Mouse (Mus musculus): ENCODE measurements at regions not wholly inside any gene's neighbourhood (a gene's known extent, or its start where the extent isn't known, plus 50 kb on each side); places are given as distances from the start of the nearest gene placed in this dataset.
"Not testable (repeated sequence)": the region's sequence is repeated elsewhere in the genome, so short reads cannot be mapped to it uniquely, and the experiment has no call there.

GRCm38 (mm10) chr12:3101963-3102362 lies 207.8 kb downstream of the Rab10 start:
- H3K4me3 ChIP-seq; H3K9me3 ChIP-seq; H3K27ac ChIP-seq; H3K36me3 ChIP-seq (replicated peaks); H3K4me1 ChIP-seq; H3K27me3 ChIP-seq (ENCODE audit: poor library complexity, severe bottlenecking); DNase-seq (ENCODE audit: extremely low spot score, low spot score): not testable (repeated sequence)
- 68% methylated on average over 5 of the region's 5 CpGs for WGBS

DNA sequence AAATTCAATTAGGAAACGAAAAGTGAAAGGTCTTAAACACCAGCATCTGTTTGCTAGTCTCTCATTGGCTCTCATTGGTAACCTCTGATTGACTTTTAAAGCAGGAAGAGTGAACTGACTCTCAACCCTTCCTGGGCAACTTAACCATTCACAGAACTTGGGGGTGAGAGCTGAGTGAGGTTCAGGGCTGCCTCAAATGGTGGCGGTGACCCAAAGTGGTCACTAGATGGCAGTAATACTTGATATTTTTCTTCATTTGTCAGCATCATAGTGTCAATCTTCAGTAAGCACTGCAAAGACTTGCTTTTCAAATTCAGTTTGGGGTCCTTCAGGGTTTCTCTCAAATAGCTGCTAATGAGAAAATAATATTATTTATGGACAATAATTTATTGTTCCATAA lies 211.6 kb downstream of the Rab10 start:
- H3K36me3 ChIP-seq (replicated peaks); H3K27ac ChIP-seq; H3K4me3 ChIP-seq; H3K4me1 ChIP-seq; H3K9me3 ChIP-seq; H3K27me3 ChIP-seq (ENCODE audit: poor library complexity, severe bottlenecking); DNase-seq (ENCODE audit: extremely low spot score, low spot score): not testable (repeated sequence)
- 26% methylated on average over 2 of the region's 2 CpGs for WGBS

- Histone ChIP-seq H3K27me3 (ENCODE audit: poor library complexity, severe bottlenecking) (no peaks in the 10 kb centered on the region), H3K36me3 (replicated peaks) (no peaks in the 10 kb centered on the region), H3K27ac (no peak overlapping the region), H3K9me3 (peaks cover 4% of the 10 kb centered on the region; the same call in 1 of the 2 replicates), H3K4me3 (no peak overlapping the region), H3K4me1 (no peaks in the 10 kb centered on the region)
- WGBS = 93% methylated on average over 5 of the region's 5 CpGs
- DNase-seq (ENCODE audit: extremely low spot score, low spot score) = no peak
Observed at GRCm38 (mm10) chr12:3094509-3094908, 215.3 kb downstream of the Rab10 start.

DNA sequence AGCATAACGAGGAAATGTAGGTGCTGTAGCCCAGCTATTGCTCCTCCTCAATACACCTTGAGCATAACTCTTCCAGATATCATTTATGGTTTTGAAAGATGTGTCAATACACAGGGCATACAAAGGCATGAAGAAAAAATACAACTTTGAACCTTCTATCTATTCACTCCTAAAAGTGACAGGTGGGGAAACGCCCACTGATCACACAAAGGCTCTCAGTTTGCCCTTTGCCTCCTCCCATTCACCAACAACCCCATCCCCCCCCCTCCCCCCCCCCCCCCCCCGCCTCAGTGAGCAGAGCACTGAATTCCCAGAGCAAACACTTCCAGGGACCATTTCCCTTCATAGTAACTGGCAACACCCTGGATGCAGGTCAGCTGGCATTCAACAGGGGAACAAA lies 216.8 kb downstream of the Rab10 start:
- H3K4me1 ChIP-seq; H3K36me3 ChIP-seq (replicated peaks); DNase-seq (ENCODE audit: extremely low spot score, low spot score); H3K27ac ChIP-seq; H3K27me3 ChIP-seq (ENCODE audit: poor library complexity, severe bottlenecking); H3K4me3 ChIP-seq: not testable (repeated sequence)
- 74% methylated on average over 2 of the region's 3 CpGs for WGBS
- peaks cover 10% of the 10 kb centered on the region; the same call in 1 of the 2 replicates for H3K9me3 ChIP-seq

DNA sequence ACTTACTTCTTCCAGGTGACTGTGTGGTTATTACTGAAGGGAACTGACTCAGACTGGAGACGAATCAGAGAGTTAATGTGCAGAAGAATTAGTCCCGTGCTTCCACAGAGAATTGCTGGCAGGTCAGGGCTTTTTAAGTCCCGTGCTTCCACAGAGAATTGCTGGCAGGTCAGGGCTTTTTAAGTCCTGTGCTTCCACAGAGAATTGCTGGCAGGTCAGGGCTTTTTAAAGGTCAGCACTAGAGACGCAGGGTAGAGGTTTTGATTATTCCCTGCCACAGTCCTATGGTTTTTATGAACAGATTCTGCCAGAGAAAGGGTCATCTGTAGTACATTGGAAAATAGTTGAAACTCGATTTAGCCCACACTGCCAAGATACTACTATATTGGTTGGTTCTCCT lies 260.2 kb downstream of the Rab10 start:
- not testable (repeated sequence) for H3K27ac ChIP-seq; DNase-seq (ENCODE audit: extremely low spot score, low spot score); H3K9me3 ChIP-seq; H3K4me1 ChIP-seq; H3K36me3 ChIP-seq (replicated peaks); H3K4me3 ChIP-seq; H3K27me3 ChIP-seq (ENCODE audit: poor library complexity, severe bottlenecking)
- WGBS = 83% methylated on average over 5 of the region's 5 CpGs

GRCm38 (mm10) chr12:3018446-3018845 lies 291.3 kb downstream of the Rab10 start:
- WGBS = 92% methylated on average over 16 of the region's 16 CpGs
- not testable (repeated sequence) for DNase-seq (ENCODE audit: extremely low spot score, low spot score); H3K36me3 ChIP-seq (replicated peaks); H3K27ac ChIP-seq; H3K4me3 ChIP-seq; H3K27me3 ChIP-seq (ENCODE audit: poor library complexity, severe bottlenecking); H3K4me1 ChIP-seq
- peaks cover 72% of the 10 kb centered on the region for H3K9me3 ChIP-seq

DNA sequence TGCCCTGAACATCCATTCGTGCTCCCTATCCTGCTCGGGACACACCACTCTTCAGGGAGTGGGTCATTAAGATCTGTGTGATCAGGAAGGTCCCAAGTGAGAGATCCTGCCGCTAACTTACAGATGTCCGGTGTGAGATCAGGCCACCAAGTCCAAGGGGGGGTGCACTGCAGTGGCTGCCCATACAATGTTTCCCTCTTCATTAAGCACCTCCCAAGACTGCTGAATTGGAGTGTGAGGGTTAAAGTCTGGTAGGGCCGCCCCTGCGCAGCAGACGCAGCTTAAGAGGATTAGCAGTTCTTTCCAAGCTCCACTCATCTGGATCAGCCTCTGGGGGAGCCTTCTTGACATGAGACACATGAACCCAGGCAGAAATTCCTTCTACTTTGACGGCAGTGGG lies 293.0 kb downstream of the Rab10 start:
- WGBS = 88% methylated on average over 8 of the region's 8 CpGs

More for the DNA sequence above, 293.0 kb downstream of the Rab10 start:
- DNase-seq (ENCODE audit: extremely low spot score, low spot score); H3K36me3 ChIP-seq (replicated peaks); H3K4me1 ChIP-seq; H3K27me3 ChIP-seq (ENCODE audit: poor library complexity, severe bottlenecking); H3K4me3 ChIP-seq; H3K27ac ChIP-seq: not testable (repeated sequence)
- H3K9me3 ChIP-seq = peaks cover 80% of the 10 kb centered on the region

All from forebrain, embryonic 10.5 days (tissue).